Mouse (Mus musculus) kidney, postnatal 0 days (tissue): Measurements from ENCODE around the gene Depdc1b. TPM values are rescaled to one million over a fixed set of nuclear protein-coding genes. Genes with fewer than 3 reads are reported as not detected.

Experiments used
- ATAC-seq: fragments of 200-750 bp; cut with Nextera tagmentation; replicated peaks from 2 replicates; pipeline ENCODE4 v1.8.0; 2017; ENCODE audit warnings: low read depth, moderate number of reproducible peaks, moderate TSS enrichment, moderate library complexity; ENCODE audit not compliant: low FRiP score
- DNase-seq: peaks from one replicate; pipeline ENCODE4 v3.0.0-alpha.2; 2016; ENCODE audit warnings: low spot score
- H3K27ac ChIP-seq: fragments of 300-500 bp; sonication (generic); 2 replicates; pipeline ENCODE4 v1.5.1; 2014; ENCODE audit warnings: mild to moderate bottlenecking
- H3K27me3 ChIP-seq: fragments of 300-500 bp; sonication (generic); 2 replicates; pipeline ENCODE4 v1.6.1; 2014; ENCODE audit warnings: low read length, mixed read lengths; ENCODE audit not compliant: insufficient read depth
- H3K36me3 ChIP-seq: fragments of 300-500 bp; sonication (generic); 2 replicates; pipeline ENCODE4 v1.6.1; 2014; ENCODE audit warnings: low read length, mixed read lengths; ENCODE audit not compliant: insufficient read depth
- H3K4me1 ChIP-seq: fragments of 300-500 bp; sonication (generic); replicated peaks from 2 replicates; pipeline ENCODE4 v1.6.1; 2014; ENCODE audit warnings: antibody characterized with exemption, low read length, mixed read lengths; ENCODE audit not compliant: insufficient read depth
- H3K4me2 ChIP-seq: fragments of 300-500 bp; sonication (generic); 2 replicates; pipeline ENCODE4 v1.6.1; 2014; ENCODE audit warnings: mild to moderate bottlenecking, low read length, moderate library complexity, mixed read lengths
- H3K4me3 ChIP-seq: fragments of 300-500 bp; sonication (generic); replicated peaks from 2 replicates; pipeline ENCODE4 v1.5.1; 2014; ENCODE audit warnings: low read depth, low read length
- H3K9ac ChIP-seq: fragments of 300-500 bp; sonication (generic); 2 replicates; pipeline ENCODE4 v1.6.1; 2014; ENCODE audit warnings: low read depth, low read length
- H3K9me3 ChIP-seq: fragments of 300-500 bp; sonication (generic); replicated peaks from 2 replicates; pipeline ENCODE4 v1.6.1; 2016; ENCODE audit warnings: low read length, inconsistent platforms, mixed read lengths
- CTCF ChIP-seq: IDR thresholded peaks from 2 replicates; pipeline ENCODE4 v1.5.1; 2016; ENCODE audit warnings: antibody characterized with exemption, low read depth, mild to moderate bottlenecking, moderate library complexity
- WGBS: fragments of 180-500 bp; shearing (Covaris S2); extraction: QIAGEN DNeasy Blood & Tissue Kit; methylation state at CpG from one replicate; pipeline ENCODE4 v1.1.7; 2014; 5-methylcytosine and 5-hydroxymethylcytosine counted together
- polyA plus RNA-seq: library from polyadenylated mRNA; unstranded; fragments of >200 nt; fragmentation: Nextera tagmentation; extraction: Ambion mirVana; gene quantifications from 2 replicates; pipeline ENCODE4 v1.2.1, GENCODE M21; 2015

Gene Depdc1b
- 4.1 and 5.9 TPM in 2 replicates for polyA plus RNA-seq

DNA sequence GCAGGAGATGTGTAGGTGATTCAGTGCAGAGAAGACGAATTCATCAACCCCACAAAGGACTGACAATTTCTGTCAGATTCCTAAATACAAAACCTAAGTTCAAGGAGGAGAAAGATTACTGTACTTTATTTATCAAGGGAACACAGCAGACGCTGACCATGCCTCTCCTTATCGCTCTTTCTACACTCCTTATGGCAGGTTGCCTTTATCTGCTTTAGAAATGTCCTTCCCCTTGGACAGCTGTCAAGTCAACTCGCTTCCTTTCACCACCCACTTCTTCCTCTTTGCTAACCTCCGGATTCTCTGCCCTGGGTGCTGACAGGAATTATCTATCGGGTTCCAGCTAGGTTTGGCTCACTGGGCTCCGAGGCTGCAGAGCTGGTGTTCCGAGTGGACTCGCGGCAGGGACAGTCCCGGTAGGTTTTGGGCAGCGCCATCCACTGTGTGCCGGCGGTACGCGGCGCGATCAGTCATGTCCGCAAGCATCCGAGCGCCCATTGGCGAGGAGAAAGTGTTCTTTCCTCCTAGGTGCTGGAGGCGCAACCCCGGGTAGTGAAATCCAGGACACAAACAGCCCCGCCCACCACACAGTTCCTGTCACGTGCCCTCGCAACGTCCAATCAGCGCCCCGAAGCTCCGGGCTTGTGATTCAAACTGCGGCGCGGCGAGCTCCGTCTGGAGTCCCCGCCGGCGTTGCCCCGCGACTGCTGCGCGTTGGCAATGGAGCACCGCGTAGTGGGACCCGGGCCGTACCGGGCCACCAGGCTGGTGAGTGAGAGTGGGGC, at the start of gene Depdc1b:
Gene Depdc1b (plus strand): TSS at position 631 of the 785 bp plus-strand sequence.
- Histone ChIP-seq H3K4me3 (peak within 1 kb of the TSS; percentile 49), H3K9ac (peak within 1 kb of the TSS; percentile 62), H3K36me3 (no peaks in the 10 kb centered on the region), H3K4me1 (0 out of 2 replicates have a peak, but pooled peaks cover 9% of the 10 kb centered on the region), H3K27ac (no peak within 1 kb of the TSS), H3K27me3 (no peaks in the 10 kb centered on the region), H3K9me3 (no peaks in the 10 kb centered on the region), H3K4me2 (peak within 1 kb of the TSS; percentile 89)
- peak; percentile 97 for DNase-seq
- ATAC-seq: peak; percentile 98
- under 1% methylated on average over 48 of the region's 48 CpGs for WGBS
- TF ChIP-seq CTCF: peak; percentile 21; the same call in 1 of the 2 replicates

DNA sequence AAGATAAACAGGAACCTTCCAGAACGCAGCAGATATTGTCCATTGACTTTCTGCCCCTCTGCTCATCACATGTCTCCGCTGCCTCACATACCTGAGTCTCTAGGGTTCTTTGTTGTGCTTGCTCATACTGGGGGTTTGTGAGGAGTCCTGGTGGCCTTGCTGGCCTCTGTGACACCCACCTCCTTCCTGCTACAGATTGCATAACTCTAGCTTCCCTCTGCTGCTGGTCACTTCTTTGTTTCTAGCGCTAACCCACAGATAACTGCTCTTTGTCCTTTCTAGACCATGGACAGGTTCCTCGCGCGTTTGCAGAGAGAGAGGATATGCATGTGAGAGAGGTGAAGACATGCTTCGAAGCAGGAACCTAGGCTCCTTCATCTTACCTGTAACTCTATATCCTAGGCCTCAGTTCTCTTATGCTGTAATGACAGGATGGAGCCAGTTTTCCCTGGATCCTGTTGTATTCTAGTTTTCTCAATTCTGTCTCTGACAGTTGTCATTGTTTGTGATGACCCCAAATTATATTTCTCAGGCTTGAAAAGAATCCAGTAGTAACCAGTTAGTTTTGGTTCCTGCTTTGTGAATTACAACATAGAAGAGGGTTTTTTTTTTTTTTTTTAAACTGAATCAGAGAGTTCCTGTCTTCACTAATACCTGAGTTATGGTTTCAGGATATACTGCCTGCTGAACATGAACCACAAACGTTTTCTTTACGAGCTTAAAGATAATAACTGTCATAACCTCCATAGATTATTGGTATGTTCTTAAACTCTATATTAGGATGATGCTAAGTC, 48.1 kb upstream of the Depdc1b start:
- no peak overlapping the region for H3K9ac ChIP-seq
- 70% methylated on average over 9 of the region's 9 CpGs for WGBS
- ATAC-seq (no peak), DNase-seq (no peak)
- no peaks in the 10 kb centered on the region for H3K9me3 ChIP-seq
- no peak overlapping the region for H3K27ac ChIP-seq
- H3K27me3 ChIP-seq: no peaks in the 10 kb centered on the region
- H3K4me2 ChIP-seq: no peak overlapping the region
- TF ChIP-seq CTCF: no peak
- H3K4me1 ChIP-seq: peaks cover under 1% of the 10 kb centered on the region; the same call in 1 of the 2 replicates
- H3K36me3 ChIP-seq: no peaks in the 10 kb centered on the region
- no peak overlapping the region for H3K4me3 ChIP-seq

DNA sequence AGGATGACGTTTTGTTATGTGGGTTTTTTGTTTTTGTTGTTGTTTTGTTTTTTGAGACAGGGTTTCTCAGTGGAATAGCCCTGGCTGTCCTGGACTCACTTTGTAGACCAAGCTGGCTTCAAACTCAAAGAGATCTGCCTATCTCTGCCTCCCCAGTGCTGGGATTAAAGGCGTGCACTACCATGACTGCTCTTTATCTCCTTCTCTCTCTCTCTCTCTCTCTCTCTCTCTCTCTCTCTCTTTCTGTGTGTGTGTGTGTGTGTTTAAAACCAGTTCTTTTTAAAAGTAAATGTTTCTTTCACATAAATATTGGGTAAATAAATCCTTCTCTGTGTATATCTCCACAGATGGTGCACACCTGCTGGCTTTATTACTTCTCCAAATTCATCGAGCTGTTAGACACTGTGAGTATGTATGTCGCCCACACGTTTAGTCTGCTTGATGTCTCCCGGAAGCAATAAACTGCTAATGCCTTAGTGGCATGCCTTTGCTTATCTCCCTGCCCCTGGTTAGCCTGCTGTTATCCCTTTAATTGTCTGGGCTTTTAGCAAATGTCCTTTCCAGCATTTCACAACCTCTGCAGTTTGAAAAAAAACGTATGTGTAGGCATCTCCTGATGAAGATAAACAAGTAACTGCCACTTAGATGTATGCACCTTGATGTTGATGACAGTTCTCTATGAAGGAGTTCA, 44.5 kb upstream of the Depdc1b start:
- WGBS: 28% methylated on average over 7 of the region's 7 CpGs
- Histone ChIP-seq H3K9me3 (no peaks in the 10 kb centered on the region), H3K27me3 (no peaks in the 10 kb centered on the region), H3K4me3 (no peak overlapping the region), H3K9ac (no peak overlapping the region), H3K4me2 (no peak overlapping the region), H3K36me3 (no peaks in the 10 kb centered on the region), H3K27ac (no peak overlapping the region), H3K4me1 (peaks cover 3% of the 10 kb centered on the region; the same call in 1 of the 2 replicates)
- ATAC-seq: no peak
- DNase-seq: no peak
- TF ChIP-seq CTCF: no peak

DNA sequence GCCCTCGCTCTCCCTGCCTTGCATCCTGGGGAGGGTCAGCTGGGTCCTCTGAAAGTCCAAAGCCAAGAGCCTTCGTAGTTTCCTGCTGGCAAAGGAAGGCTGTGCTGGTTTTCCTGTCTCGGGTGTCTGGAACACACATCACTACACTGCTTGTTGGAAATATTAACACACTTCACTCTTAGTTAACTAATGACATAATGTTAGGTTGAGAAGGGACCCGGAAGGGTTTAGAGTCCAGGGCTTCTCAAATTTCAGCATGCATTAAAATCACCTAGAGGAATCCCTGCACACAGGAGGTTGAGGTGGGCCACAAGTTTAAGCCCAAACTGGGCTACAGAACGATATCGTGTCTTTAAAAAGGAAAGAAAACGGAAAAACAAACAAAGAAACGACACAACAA, 43.8 kb upstream of the Depdc1b start:
- Histone ChIP-seq H3K27ac (0 out of 2 replicates have a peak overlapping the region, but pooled peaks have one; percentile 37), H3K36me3 (no peaks in the 10 kb centered on the region), H3K4me3 (no peak overlapping the region), H3K9me3 (no peaks in the 10 kb centered on the region), H3K4me2 (no peak overlapping the region), H3K4me1 (peaks cover 3% of the 10 kb centered on the region; the same call in 1 of the 2 replicates), H3K27me3 (no peaks in the 10 kb centered on the region), H3K9ac (no peak overlapping the region)
- whole genome bisulfite sequencing: 36% methylated on average over 8 of the region's 8 CpGs
- DNase-seq (no peak), ATAC-seq (peak; percentile 59; the same call in 1 of the 2 replicates)
- TF ChIP-seq CTCF: no peak

DNA sequence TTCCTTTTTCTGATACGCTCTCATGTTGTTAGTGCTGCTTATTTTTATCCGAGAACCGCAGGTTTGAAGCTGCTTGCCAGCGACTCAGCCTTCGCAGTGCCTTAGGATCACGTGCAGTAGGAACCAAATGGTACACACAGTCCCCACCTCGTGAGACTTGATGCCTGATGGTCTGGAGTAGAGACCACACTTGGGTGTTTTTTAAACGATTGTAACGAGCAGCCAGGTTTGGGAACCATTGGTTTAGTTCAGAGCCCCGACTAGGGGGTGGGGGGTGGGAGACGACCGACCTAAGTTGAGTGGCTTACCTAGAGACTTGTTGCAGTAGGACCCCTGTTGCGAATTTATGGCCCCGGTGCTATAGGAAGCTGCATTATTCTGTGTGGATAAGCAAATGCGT, 43.1 kb upstream of the Depdc1b start:
- Histone ChIP-seq H3K27me3 (no peaks in the 10 kb centered on the region), H3K9me3 (no peaks in the 10 kb centered on the region), H3K36me3 (no peaks in the 10 kb centered on the region), H3K27ac (peak overlapping the region; percentile 37; the same call in 1 of the 2 replicates), H3K4me3 (no peak overlapping the region), H3K4me1 (peaks cover 3% of the 10 kb centered on the region; the same call in 1 of the 2 replicates), H3K9ac (0 out of 2 replicates have a peak overlapping the region, but pooled peaks have one; percentile 27), H3K4me2 (peak overlapping the region; percentile 25; the same call in 1 of the 2 replicates)
- WGBS: 29% methylated on average over 15 of the region's 15 CpGs
- ATAC-seq (peak; percentile 25; the same call in 1 of the 2 replicates), DNase-seq (no peak)
- TF ChIP-seq CTCF: no peak
